Mouse (Mus musculus) mesoderm, embryonic 11.5 days (tissue): ENCODE results near the gene Kiss1r.
"Not testable (repeated sequence)": the region's sequence is repeated elsewhere in the genome, so short reads cannot be mapped to it uniquely, and the experiment has no call there.

Experiments
- DNase-seq: peaks from one replicate; pipeline ENCODE4 v3.0.0-alpha.2; 2012; ENCODE audit warnings: low read depth, low spot score

Gene Kiss1r

DNA sequence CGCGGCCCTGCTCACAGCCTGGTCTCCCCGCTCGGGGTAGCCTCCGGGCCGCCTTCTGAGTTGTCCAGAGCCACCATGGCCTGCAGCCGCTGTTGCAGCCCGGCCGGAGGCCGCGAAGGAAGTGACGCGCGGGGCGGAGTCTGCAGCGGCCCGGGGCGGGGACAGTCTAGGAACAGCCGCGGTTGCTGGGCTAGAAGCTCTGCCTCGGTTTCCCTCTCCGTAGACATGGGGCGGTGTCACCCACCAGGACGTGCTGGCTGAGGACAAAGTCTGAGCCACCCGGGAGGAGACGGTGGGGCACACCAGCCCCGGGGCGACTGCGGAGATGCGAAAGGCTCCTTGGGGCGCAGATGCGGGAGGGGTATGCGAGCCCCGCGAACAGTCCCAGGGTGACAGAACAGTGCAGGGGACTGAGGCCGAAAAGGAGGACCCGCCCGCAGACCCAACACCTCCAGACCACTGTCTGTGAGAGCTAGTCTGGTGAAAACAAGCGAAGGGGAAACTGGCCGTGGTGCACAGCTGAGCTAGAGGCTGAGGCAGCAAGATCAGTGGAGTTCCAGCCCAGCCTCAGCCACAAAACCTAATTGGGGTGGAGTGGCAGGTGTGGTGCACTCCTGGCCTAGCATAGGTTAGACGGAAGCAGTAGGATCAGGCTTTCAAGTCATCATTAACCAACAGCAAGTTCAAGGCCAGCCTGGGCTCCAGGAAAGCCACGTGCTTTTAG lies at the start of gene Kiss1r:
Gene Kiss1r, plus strand, starts transcription at position 164 of the 724 bp plus-strand sequence.
- DNase-seq = peak; percentile 72

DNA sequence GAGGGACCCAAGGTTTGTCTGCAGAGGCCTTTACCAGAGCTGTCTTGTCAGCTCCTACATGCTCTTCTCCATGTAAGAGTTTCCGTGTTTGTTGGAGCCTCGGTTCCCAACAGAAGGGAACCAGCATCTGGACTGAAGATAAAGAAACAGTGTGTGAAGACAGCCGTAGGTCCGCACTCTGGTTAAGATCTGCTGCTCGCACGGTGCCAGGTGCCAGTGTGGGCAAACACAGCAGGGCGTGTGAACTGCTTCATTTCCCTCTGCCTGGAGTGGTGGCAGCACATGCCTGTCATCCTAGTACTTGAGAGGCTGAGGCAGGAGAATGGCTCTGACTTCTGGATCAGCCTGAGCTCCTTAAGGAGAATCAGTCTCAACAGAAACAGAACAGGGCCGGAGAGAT lies 44.9 kb upstream of the Kiss1r start:
- DNase-seq = no peak

GRCm38 (mm10) chr10:79872862-79873261 lies 43.9 kb upstream of the Kiss1r start:
- no peak for DNase-seq

GRCm38 (mm10) chr10:79873313-79873712 lies 43.5 kb upstream of the Kiss1r start:
- no peak for DNase-seq

DNA sequence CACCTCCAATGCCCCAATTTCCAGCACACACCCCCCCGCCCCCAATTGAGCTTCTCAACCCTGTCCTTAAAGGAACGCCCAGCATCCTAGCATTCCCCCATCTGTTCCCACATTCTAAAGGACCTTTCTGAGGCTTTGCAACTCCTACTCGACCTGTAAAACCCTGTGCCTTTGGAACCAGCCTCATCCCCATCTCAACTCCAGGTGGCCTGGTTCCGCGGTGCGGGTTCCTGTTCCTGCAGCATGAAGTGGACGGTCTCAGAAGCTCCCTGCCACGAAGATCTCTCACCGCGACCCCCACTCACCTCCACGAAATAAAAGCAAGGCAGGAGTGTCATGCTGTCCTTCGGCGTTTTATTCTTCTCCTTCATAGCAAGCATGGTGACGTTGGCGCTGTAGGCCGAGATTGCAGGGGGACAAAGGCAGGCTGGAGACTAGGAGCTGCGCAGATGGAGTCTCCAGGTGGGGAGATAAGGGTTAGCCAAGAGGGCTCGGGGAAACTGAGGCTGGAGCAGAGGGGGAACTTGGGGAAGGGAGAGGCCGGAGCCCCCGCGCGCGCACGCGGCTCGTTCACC lies 43.0 kb upstream of the Kiss1r start:
- no peak for DNase-seq

DNA sequence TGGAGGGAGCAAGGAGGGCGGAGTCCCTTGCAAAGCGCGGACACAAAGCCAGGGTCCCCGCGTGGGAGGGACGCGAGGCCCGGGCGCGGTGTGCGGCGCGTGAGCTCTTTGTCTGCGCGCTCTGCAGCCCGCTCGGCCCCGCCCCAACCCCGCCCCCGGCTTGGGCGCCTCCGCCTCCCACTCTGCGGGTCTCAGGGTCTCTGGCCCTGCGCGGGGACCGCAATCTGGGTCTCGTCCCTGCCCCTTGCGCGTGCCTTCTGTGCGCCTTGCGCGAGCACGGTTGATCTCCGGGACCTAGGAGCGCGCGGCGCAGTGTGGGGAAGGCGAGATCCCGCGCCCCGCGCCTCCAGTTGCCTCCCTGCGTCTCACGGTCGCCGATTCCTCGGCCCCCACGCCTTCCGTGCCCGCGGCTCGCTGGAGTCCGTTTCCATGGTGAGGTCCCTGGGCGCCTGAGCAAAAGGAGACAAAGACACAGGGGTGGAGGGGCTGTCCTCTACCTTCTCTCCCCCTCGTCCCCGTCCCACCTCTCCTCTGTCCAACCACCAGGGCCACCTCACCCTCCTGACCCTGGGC lies 42.4 kb upstream of the Kiss1r start, which contains the start of the genes Prtn3 and Plppr3:
Gene Prtn3, plus strand, starts transcription at position 187 of the 573 bp plus-strand sequence.
Gene Plppr3, minus strand, starts transcription at position 345 of the 573 bp plus-strand sequence.
- DNase-seq = peak; percentile 87

- no peak for DNase-seq
Measured at GRCm38 (mm10) chr10:79877174-79877573, 39.6 kb upstream of the Kiss1r start.

DNA sequence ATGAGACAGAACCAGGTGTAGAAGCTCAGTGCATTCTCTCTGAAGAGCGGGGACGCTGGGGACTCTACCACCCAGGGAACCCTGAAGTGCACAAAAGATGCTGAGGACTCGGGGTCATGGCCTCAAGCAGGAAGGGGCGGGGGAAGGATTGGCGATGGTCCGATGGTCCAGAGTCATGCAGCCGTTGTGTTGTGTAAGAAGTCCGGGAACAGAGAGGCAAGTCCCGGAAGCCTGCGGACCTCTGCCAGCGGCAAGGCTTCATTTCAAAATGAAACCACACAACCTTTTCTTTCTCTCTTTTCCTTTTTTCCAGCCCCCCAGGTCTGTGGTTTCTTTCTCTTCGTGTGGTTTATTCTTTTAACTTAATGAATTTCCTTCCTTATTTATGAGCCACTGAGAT lies 39.0 kb upstream of the Kiss1r start:
- no peak for DNase-seq

- no peak for DNase-seq
Measured at GRCm38 (mm10) chr10:79879527-79879926, 37.2 kb upstream of the Kiss1r start.

- no peak for DNase-seq
Measured at GRCm38 (mm10) chr10:79880721-79881120, 36.0 kb upstream of the Kiss1r start.

DNA sequence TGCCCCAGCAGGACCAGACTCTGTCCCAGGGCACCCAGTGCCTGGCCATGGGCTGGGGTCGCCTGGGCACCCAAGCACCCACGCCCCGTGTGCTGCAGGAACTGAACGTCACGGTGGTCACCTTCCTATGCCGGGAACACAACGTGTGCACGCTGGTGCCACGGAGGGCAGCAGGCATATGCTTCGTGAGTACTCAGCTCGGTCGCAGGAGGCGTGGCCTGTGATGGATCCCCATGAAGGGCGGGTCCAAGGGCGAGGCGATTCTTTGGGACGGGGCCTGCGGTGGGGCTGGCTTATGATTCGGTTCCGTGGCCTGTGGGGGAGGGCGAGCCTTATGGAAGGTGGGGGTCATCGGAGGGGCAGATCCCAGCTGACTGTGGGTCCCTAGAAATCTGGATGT lies 34.8 kb upstream of the Kiss1r start:
- DNase-seq = no peak

DNA sequence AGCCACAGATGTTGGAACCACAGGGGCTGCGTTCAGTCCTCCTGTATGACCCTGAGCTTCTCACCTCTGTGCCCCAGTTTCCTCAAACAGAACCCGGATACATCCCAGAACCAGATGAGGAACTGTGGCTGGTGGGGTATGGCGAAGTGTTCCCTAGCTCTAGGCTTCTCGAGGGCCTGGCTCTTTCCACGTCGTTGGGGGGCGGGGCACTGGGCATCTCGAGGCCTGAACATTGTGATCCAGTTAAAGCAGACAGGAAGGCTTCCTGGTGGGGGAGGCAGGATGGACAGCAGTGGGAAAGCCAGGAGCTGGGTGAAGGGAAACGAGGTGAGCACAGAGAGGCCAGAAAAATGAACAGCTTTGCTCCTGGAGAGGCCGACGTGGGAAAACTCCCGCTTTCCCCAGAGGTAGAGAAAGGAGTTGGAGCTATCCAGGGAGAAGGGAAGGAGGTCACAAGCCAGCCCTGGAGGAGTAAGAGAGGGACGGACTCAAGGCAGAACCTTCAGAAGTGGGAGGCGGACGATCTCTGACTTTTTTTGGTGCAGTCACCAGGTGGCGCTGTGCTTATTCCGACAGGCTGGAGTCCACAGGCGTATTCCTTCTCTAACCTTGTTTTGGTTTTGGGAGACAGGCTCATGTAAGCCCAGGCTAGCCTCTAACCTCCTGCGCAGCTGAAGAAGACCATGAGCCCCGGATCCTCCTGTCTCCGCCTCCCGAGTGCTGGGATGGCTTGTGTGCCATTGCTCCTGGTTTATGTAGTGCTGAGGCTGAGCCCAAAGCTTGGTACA lies 33.3 kb upstream of the Kiss1r start:
- DNase-seq = peak; percentile 82

DNA sequence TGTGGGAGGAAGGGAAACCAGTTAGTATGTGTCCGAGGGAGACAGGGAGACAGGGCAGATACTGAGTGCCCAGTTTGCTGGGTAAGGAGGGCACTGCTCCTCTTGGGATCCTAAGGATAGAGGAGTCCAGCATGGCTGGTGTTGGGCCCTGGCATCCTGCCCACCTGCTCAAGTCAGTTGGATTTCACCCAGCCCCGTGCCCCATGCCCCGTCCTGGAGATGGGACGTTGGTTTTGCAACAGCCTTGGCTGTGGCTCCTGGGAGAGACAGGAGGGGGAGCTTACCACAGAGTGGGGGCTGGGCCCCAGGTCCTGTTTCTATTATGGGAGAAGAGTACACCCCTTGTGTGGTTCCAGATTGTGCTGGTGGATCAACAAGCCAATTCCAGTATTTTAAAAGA lies 32.3 kb upstream of the Kiss1r start:
- DNase-seq = no peak

DNA sequence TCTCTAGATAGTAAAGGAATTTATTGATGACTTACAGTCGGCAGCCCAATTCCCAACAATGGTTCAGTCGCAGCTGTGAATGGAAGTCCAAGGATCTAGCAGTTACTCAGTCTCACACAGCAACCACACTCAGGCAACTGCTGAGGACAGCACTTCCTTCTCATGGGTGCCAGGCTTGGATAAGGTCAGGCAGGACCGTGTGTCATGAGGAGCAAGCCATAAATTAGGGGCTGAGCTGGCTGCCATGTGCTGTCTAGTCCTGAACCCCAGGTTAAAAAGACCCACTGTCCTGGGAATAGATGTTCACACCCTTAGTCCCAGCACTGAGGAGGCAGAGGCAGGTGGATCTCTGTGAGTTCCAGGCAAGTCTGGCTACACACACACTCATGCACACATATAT lies 31.8 kb upstream of the Kiss1r start:
- not testable (repeated sequence) for DNase-seq

DNA sequence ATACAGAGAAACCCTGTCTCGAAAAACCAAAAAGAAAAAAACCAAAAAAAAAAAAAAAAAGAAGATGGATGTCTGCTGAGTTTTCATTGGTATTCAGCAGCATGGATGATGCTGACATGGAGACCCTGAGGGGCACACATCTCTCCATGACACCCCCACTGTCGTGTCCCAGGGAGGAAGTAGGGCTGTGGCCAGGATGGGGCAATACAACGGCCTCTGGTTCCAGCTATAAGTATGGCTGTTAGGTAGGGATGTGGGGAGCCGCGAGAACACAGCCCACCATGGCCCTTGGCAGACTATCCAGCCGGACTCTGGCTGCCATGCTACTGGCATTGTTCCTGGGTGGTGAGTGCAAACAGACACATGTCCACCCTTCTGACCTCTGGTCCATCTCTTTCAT lies 30.7 kb upstream of the Kiss1r start, which contains the start of gene Elane:
Gene Elane, plus strand, starts transcription at position 194 of the 400 bp plus-strand sequence.
- DNase-seq = no peak

- no peak for DNase-seq
Measured at GRCm38 (mm10) chr10:79886611-79887010, 30.2 kb upstream of the Kiss1r start.

DNA sequence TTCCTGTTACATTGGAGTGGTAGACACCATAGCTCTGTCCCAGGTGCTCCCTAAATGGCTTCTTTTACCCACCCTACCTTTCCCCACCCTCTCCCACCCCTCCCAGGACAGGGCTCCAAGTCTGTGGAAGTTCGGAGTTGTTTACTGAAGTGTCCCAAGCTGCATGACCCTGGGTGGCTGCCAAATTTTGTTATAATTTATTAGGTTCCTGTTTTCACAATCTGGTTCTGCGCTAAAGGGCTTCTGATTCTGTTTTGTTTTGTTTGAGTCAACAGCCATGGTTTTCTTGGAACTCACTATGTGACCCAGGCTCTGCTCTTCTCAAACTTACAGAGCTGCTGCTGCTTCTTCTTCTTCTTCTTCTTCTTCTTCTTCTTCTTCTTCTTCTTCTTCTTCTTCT lies 27.4 kb upstream of the Kiss1r start:
- no peak for DNase-seq

- no peak for DNase-seq
Measured at GRCm38 (mm10) chr10:79890670-79891069, 26.1 kb upstream of the Kiss1r start, which contains the start of gene Cfd. Gene Cfd, plus strand, starts transcription at chr10:79890853.

GRCm38 (mm10) chr10:79892451-79893118 lies 24.2 kb upstream of the Kiss1r start:
- DNase-seq = peak; percentile 74

- no peak for DNase-seq
Measured at GRCm38 (mm10) chr10:79896306-79896705, 20.5 kb upstream of the Kiss1r start.

DNA sequence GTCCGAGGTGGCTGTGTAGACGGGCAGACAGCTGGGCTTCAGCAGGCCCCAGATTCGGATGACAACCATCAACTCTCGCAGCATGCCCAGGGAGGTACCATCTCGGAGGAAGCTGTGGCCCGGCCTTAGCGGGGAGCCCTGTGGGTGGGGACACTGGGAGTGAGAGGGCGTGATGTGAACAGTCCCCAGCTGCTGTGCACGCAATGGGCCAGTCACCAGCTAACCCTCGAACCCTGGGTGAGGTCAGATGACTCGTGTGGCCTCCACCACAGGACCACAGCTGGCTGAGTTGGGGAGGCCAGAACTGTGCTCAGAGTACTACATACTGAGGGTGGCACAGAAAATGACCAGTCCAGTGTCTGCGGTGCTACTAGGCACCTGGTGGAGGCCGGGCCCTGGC lies 20.0 kb upstream of the Kiss1r start:
- DNase-seq = no peak
